Mouse (Mus musculus): ENCODE measurements around the gene Lipe. TPM values are rescaled to one million over a fixed set of nuclear protein-coding genes. Genes with fewer than 3 reads are reported as not detected.

Gene Lipe
- polyA plus RNA-seq (2012; fragmentation: generic; extraction: Trizol) = 3.0 TPM
- long read RNA-seq, experiment 1, partial matches to known transcripts = 0 of 2 reads
- long read RNA-seq, experiment 1, other reads (novel, unspliced or antisense) = 0 of 2 reads
- long read RNA-seq, experiment 2, transcript Lipe-201 (10 exons, 3,613 nt) = major isoform, 8 of 9 reads
- long read RNA-seq, experiment 2, partial matches to known transcripts = 0 of 9 reads
- long read RNA-seq, experiment 2, other reads (novel, unspliced or antisense) = 1 of 9 reads

- Histone ChIP-seq H3ac (ENCODE audit: control insufficient read depth, insufficient read length, low read depth) (no peak within 1 kb of the TSS), H3K79me2 (ENCODE audit: control insufficient read depth, insufficient read depth) (no peaks in the 10 kb centered on the region), H3K4me3 (ENCODE audit: insufficient read depth, poor library complexity, severe bottlenecking) (no peak within 1 kb of the TSS), H3K27me3 (ENCODE audit: control insufficient read depth, insufficient read depth, insufficient read length) (no peaks in the 10 kb centered on the region), H3K36me3 (ENCODE audit: control insufficient read depth, insufficient read depth) (no peaks in the 10 kb centered on the region), H3K79me3 (ENCODE audit: low read depth) (no peaks in the 10 kb centered on the region)
- TF ChIP-seq CEBPB (IDR thresholded peaks at IDR 0.05; ENCODE audit: low read depth) (no peak), MYOD1 (IDR thresholded peaks at IDR 0.05; ENCODE audit: control insufficient read depth, insufficient read length, low read depth) (no peak), MAX (IDR thresholded peaks at IDR 0.05) (no peak), USF1 (IDR thresholded peaks at IDR 0.05; ENCODE audit: low read depth) (no peak), MYOG (IDR thresholded peaks at IDR 0.05; ENCODE audit: control insufficient read depth, extremely low read depth, insufficient read length) (no peak), CTCF (IDR thresholded peaks at IDR 0.05; ENCODE audit: control insufficient read depth, insufficient read depth, insufficient read length) (no peak), FOSL1 (IDR thresholded peaks at IDR 0.05; ENCODE audit: insufficient read depth, low read length, poor library complexity, severe bottlenecking) (no peak)
Measured at GRCm38 (mm10) chr7:25398610-25399009, at the start of gene Lipe. Gene Lipe (minus strand): TSS chr7:25398710.

GRCm38 (mm10) chr7:25440816-25441153 is 42.3 kb upstream of the Lipe start:
- Histone ChIP-seq H3K79me3 (ENCODE audit: low read depth) (no peaks in the 10 kb centered on the region), H3K79me2 (ENCODE audit: control insufficient read depth, insufficient read depth) (no peaks in the 10 kb centered on the region), H3K27me3 (ENCODE audit: control insufficient read depth, insufficient read depth, insufficient read length) (peaks cover 9% of the 10 kb centered on the region), H3ac (ENCODE audit: control insufficient read depth, insufficient read length, low read depth) (no peak overlapping the region), H3K4me3 (ENCODE audit: insufficient read depth, poor library complexity, severe bottlenecking) (no peak overlapping the region), H3K36me3 (ENCODE audit: control insufficient read depth, insufficient read depth) (no peaks in the 10 kb centered on the region)
- TF ChIP-seq MYOD1 (IDR thresholded peaks at IDR 0.05; ENCODE audit: control insufficient read depth, insufficient read length, low read depth) = no peak
- TF ChIP-seq CEBPB (IDR thresholded peaks at IDR 0.05; ENCODE audit: low read depth) = no peak
- TF ChIP-seq CTCF (IDR thresholded peaks at IDR 0.05; ENCODE audit: control insufficient read depth, insufficient read depth, insufficient read length) = no peak
- TF ChIP-seq MYOG (IDR thresholded peaks at IDR 0.05; ENCODE audit: control insufficient read depth, extremely low read depth, insufficient read length) = no peak
- no peak for TF ChIP-seq USF1 (IDR thresholded peaks at IDR 0.05; ENCODE audit: low read depth)
- no peak for TF ChIP-seq FOSL1 (IDR thresholded peaks at IDR 0.05; ENCODE audit: insufficient read depth, low read length, poor library complexity, severe bottlenecking)
- TF ChIP-seq MAX (IDR thresholded peaks at IDR 0.05) = no peak

- Histone ChIP-seq H3ac (ENCODE audit: control insufficient read depth, insufficient read length, low read depth) (no peak overlapping the region), H3K79me3 (ENCODE audit: low read depth) (no peaks in the 10 kb centered on the region), H3K27me3 (ENCODE audit: control insufficient read depth, insufficient read depth, insufficient read length) (peaks cover 12% of the 10 kb centered on the region), H3K36me3 (ENCODE audit: control insufficient read depth, insufficient read depth) (no peaks in the 10 kb centered on the region), H3K4me3 (ENCODE audit: insufficient read depth, poor library complexity, severe bottlenecking) (no peak overlapping the region), H3K79me2 (ENCODE audit: control insufficient read depth, insufficient read depth) (no peaks in the 10 kb centered on the region)
- TF ChIP-seq MYOD1 (IDR thresholded peaks at IDR 0.05; ENCODE audit: control insufficient read depth, insufficient read length, low read depth) = no peak
- no peak for TF ChIP-seq CTCF (IDR thresholded peaks at IDR 0.05; ENCODE audit: control insufficient read depth, insufficient read depth, insufficient read length)
- no peak for TF ChIP-seq MAX (IDR thresholded peaks at IDR 0.05)
- TF ChIP-seq FOSL1 (IDR thresholded peaks at IDR 0.05; ENCODE audit: insufficient read depth, low read length, poor library complexity, severe bottlenecking) = no peak
- no peak for TF ChIP-seq MYOG (IDR thresholded peaks at IDR 0.05; ENCODE audit: control insufficient read depth, extremely low read depth, insufficient read length)
- TF ChIP-seq USF1 (IDR thresholded peaks at IDR 0.05; ENCODE audit: low read depth) = no peak
- TF ChIP-seq CEBPB (IDR thresholded peaks at IDR 0.05; ENCODE audit: low read depth) = no peak
Measured at GRCm38 (mm10) chr7:25439978-25440815, 41.7 kb upstream of the Lipe start.

DNA sequence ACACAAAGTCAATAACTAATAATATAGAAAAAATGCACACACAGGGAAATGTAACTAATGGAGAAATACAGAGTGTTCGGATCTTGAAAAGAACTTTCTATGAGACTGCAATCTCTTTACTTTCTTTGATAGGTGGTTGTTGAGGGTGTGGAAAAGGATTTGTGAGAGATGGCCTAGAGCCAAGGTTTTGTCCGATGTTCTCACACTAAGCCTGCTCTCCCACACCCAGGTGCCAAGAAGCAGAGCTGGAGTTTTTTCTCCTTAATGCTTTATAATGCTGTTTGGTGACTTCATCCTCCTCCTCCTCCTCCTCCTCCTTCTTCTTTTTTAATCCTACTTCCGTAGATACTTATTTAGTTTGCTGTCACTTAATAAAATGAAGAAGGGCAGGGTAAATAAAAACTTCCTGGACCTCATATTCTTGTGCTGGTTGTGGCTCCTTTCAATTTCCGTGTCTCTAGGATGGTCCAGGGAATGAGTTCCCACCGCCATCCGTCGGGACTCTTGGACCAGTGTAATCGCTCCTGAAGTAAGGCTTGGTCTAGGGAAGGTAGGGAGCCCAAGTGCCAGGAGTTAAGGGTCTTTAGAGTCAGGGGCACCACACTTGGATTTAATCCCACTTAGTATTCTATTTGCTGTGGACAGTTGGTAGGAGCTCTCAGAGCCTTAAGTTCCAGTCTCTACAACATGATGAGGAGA is 40.8 kb upstream of the Lipe start:
- H3K36me3 ChIP-seq (ENCODE audit: control insufficient read depth, insufficient read depth) = no peaks in the 10 kb centered on the region
- H3K79me3 ChIP-seq (ENCODE audit: low read depth) = no peaks in the 10 kb centered on the region
- peaks cover 12% of the 10 kb centered on the region for H3K27me3 ChIP-seq (ENCODE audit: control insufficient read depth, insufficient read depth, insufficient read length)
- no peak for TF ChIP-seq USF1 (IDR thresholded peaks at IDR 0.05; ENCODE audit: low read depth)
- no peak for TF ChIP-seq FOSL1 (IDR thresholded peaks at IDR 0.05; ENCODE audit: insufficient read depth, low read length, poor library complexity, severe bottlenecking)
- TF ChIP-seq MYOG (IDR thresholded peaks at IDR 0.05; ENCODE audit: control insufficient read depth, extremely low read depth, insufficient read length) = no peak
- no peak for TF ChIP-seq MYOD1 (IDR thresholded peaks at IDR 0.05; ENCODE audit: control insufficient read depth, insufficient read length, low read depth)
- TF ChIP-seq MAX (IDR thresholded peaks at IDR 0.05) = no peak
- TF ChIP-seq CTCF (IDR thresholded peaks at IDR 0.05; ENCODE audit: control insufficient read depth, insufficient read depth, insufficient read length) = no peak
- TF ChIP-seq CEBPB (IDR thresholded peaks at IDR 0.05; ENCODE audit: low read depth) = no peak
- H3K79me2 ChIP-seq (ENCODE audit: control insufficient read depth, insufficient read depth) = no peaks in the 10 kb centered on the region
- H3K4me3 ChIP-seq (ENCODE audit: insufficient read depth, poor library complexity, severe bottlenecking) = no peak overlapping the region
- H3ac ChIP-seq (ENCODE audit: control insufficient read depth, insufficient read length, low read depth) = no peak overlapping the region

- TF ChIP-seq CEBPB (IDR thresholded peaks at IDR 0.05; ENCODE audit: low read depth) (no peak), FOSL1 (IDR thresholded peaks at IDR 0.05; ENCODE audit: insufficient read depth, low read length, poor library complexity, severe bottlenecking) (no peak), CTCF (IDR thresholded peaks at IDR 0.05; ENCODE audit: control insufficient read depth, insufficient read depth, insufficient read length) (no peak), MAX (IDR thresholded peaks at IDR 0.05) (no peak), USF1 (IDR thresholded peaks at IDR 0.05; ENCODE audit: low read depth) (no peak), MYOG (IDR thresholded peaks at IDR 0.05; ENCODE audit: control insufficient read depth, extremely low read depth, insufficient read length) (no peak), MYOD1 (IDR thresholded peaks at IDR 0.05; ENCODE audit: control insufficient read depth, insufficient read length, low read depth) (no peak)
- Histone ChIP-seq H3K79me2 (ENCODE audit: control insufficient read depth, insufficient read depth) (no peaks in the 10 kb centered on the region), H3K4me3 (ENCODE audit: insufficient read depth, poor library complexity, severe bottlenecking) (no peak overlapping the region), H3K27me3 (ENCODE audit: control insufficient read depth, insufficient read depth, insufficient read length) (peaks cover 3% of the 10 kb centered on the region), H3K79me3 (ENCODE audit: low read depth) (no peaks in the 10 kb centered on the region), H3ac (ENCODE audit: control insufficient read depth, insufficient read length, low read depth) (no peak overlapping the region), H3K36me3 (ENCODE audit: control insufficient read depth, insufficient read depth) (no peaks in the 10 kb centered on the region)
Measured at GRCm38 (mm10) chr7:25436704-25437103, 38.2 kb upstream of the Lipe start.

Measured in C2C12 (cell line).